Mouse (Mus musculus): ENCODE measurements around the gene Abt1. TPM values are rescaled to one million over a fixed set of nuclear protein-coding genes. Genes with fewer than 3 reads are reported as not detected.
A peak's percentile ranks its signal among the peaks of the same experiment; 100 is the strongest.

The Abt1 gene
- polyA plus RNA-seq, 1 experiment from 2014 or later = 9.9 TPM

GRCm38 (mm10) chr13:23428166-23428993 lies 4.7 kb upstream of the Abt1 start:
- 59% methylated on average over 16 of the region's 16 CpGs for WGBS
- no peak for ATAC-seq (ENCODE audit: low FRiP score)

GRCm38 (mm10) chr13:23427401-23427910 lies 3.8 kb upstream of the Abt1 start:
- Histone ChIP-seq H3K4me2 (no peak overlapping the region), H3K4me3 (no peak overlapping the region), H3K27ac (no peak overlapping the region), H3K9me3 (no peaks in the 10 kb centered on the region), H3K36me3 (no peaks in the 10 kb centered on the region), H3K4me1 (replicated peaks) (peaks cover 36% of the 10 kb centered on the region), H3K27me3 (no peaks in the 10 kb centered on the region), H3K9ac (no peak overlapping the region)
- 66% methylated on average over 10 of the region's 10 CpGs for WGBS
- ATAC-seq (ENCODE audit: low FRiP score) = no peak

More at GRCm38 (mm10) chr13:23428166-23428993, 4.7 kb upstream of the Abt1 start:
- Histone ChIP-seq H3K4me2 (no peak overlapping the region), H3K27me3 (no peaks in the 10 kb centered on the region), H3K27ac (no peak overlapping the region), H3K4me3 (no peak overlapping the region), H3K4me1 (replicated peaks) (peaks cover 31% of the 10 kb centered on the region), H3K9ac (no peak overlapping the region), H3K9me3 (no peaks in the 10 kb centered on the region), H3K36me3 (no peaks in the 10 kb centered on the region)

GRCm38 (mm10) chr13:23426922-23427321 lies 3.3 kb upstream of the Abt1 start:
- no peak overlapping the region for H3K9ac ChIP-seq
- no peak overlapping the region for H3K4me3 ChIP-seq
- H3K4me2 ChIP-seq = no peak overlapping the region
- H3K9me3 ChIP-seq = no peaks in the 10 kb centered on the region
- H3K27ac ChIP-seq = no peak overlapping the region
- ATAC-seq (ENCODE audit: low FRiP score) = no peak
- 19% methylated on average over 14 of the region's 14 CpGs for WGBS
- peaks cover 42% of the 10 kb centered on the region for H3K4me1 ChIP-seq (replicated peaks)
- H3K36me3 ChIP-seq = peaks cover 4% of the 10 kb centered on the region
- no peaks in the 10 kb centered on the region for H3K27me3 ChIP-seq

- no peaks in the 10 kb centered on the region for H3K9me3 ChIP-seq
- no peak overlapping the region for H3K4me3 ChIP-seq
- H3K4me1 ChIP-seq (replicated peaks) = peaks cover 41% of the 10 kb centered on the region
- H3K27me3 ChIP-seq = no peaks in the 10 kb centered on the region
- no peak for ATAC-seq (ENCODE audit: low FRiP score)
- WGBS = 7% methylated on average over 8 of the region's 8 CpGs
- H3K36me3 ChIP-seq = peaks cover 10% of the 10 kb centered on the region
- H3K9ac ChIP-seq = no peak overlapping the region
- H3K27ac ChIP-seq = no peak overlapping the region
- H3K4me2 ChIP-seq = no peak overlapping the region
Observed at GRCm38 (mm10) chr13:23426335-23426734, 2.7 kb upstream of the Abt1 start.

- Histone ChIP-seq H3K27me3 (no peaks in the 10 kb centered on the region), H3K4me1 (replicated peaks) (peaks cover 41% of the 10 kb centered on the region), H3K36me3 (peaks cover 18% of the 10 kb centered on the region), H3K9me3 (no peaks in the 10 kb centered on the region), H3K4me3 (no peak overlapping the region), H3K9ac (no peak overlapping the region), H3K4me2 (no peak overlapping the region), H3K27ac (no peak overlapping the region)
- no peak for ATAC-seq (ENCODE audit: low FRiP score)
- 2% methylated on average over 9 of the region's 9 CpGs for WGBS
Observed at GRCm38 (mm10) chr13:23425505-23425904, 1.8 kb upstream of the Abt1 start.

- H3K9me3 ChIP-seq = no peaks in the 10 kb centered on the region
- no peak overlapping the region for H3K27ac ChIP-seq
- 3% methylated on average over 25 of the region's 25 CpGs for WGBS
- peak overlapping the region; percentile 35 for H3K4me3 ChIP-seq
- peaks cover 35% of the 10 kb centered on the region for H3K4me1 ChIP-seq (replicated peaks)
- peak; percentile 80 for ATAC-seq (ENCODE audit: low FRiP score)
- H3K27me3 ChIP-seq = no peaks in the 10 kb centered on the region
- H3K4me2 ChIP-seq = peak overlapping the region; percentile 92
- peak overlapping the region; percentile 58; the same call in 1 of the 2 replicates for H3K9ac ChIP-seq
- H3K36me3 ChIP-seq = peaks cover 26% of the 10 kb centered on the region
Observed at GRCm38 (mm10) chr13:23424494-23425325, 1.0 kb upstream of the Abt1 start.

GRCm38 (mm10) chr13:23424052-23424380 lies 350 bp upstream of the Abt1 start:
- peak; percentile 70 for ATAC-seq (ENCODE audit: low FRiP score)
- under 1% methylated on average over 7 of the region's 7 CpGs for WGBS
- H3K9ac ChIP-seq = peak overlapping the region; percentile 83; the same call in 1 of the 2 replicates

GRCm38 (mm10) chr13:23422351-23422750 lies 1.3 kb downstream of the Abt1 start:
- no peaks in the 10 kb centered on the region for H3K27me3 ChIP-seq
- no peaks in the 10 kb centered on the region for H3K9me3 ChIP-seq
- peaks cover 24% of the 10 kb centered on the region for H3K4me1 ChIP-seq (replicated peaks)
- 95% methylated on average over 16 of the region's 16 CpGs for WGBS
- no peak overlapping the region; the same call in 1 of the 2 replicates for H3K4me3 ChIP-seq
- no peak overlapping the region for H3K9ac ChIP-seq
- peaks cover 36% of the 10 kb centered on the region for H3K36me3 ChIP-seq
- no peak overlapping the region for H3K27ac ChIP-seq
- peak overlapping the region; percentile 92 for H3K4me2 ChIP-seq
- no peak for ATAC-seq (ENCODE audit: low FRiP score)

More at GRCm38 (mm10) chr13:23424052-23424380, 350 bp upstream of the Abt1 start:
- H3K4me1 ChIP-seq (replicated peaks) = peaks cover 28% of the 10 kb centered on the region
- H3K36me3 ChIP-seq = peaks cover 31% of the 10 kb centered on the region
- H3K9me3 ChIP-seq = no peaks in the 10 kb centered on the region
- H3K4me3 ChIP-seq = peak overlapping the region; percentile 79
- H3K27me3 ChIP-seq = no peaks in the 10 kb centered on the region
- peak overlapping the region; percentile 73 for H3K27ac ChIP-seq
- peak overlapping the region; percentile 92 for H3K4me2 ChIP-seq

- Histone ChIP-seq H3K36me3 (no peaks in the 10 kb centered on the region), H3K27me3 (peaks cover 48% of the 10 kb centered on the region), H3K4me2 (peak overlapping the region; percentile 56), H3K9me3 (no peaks in the 10 kb centered on the region), H3K4me1 (replicated peaks) (peaks cover 15% of the 10 kb centered on the region), H3K9ac (peak overlapping the region; percentile 40; the same call in 1 of the 2 replicates), H3K27ac (no peak overlapping the region), H3K4me3 (peak overlapping the region; percentile 39)
- WGBS = 2% methylated on average over 28 of the region's 28 CpGs
- ATAC-seq (ENCODE audit: low FRiP score) = peak; percentile 63; the same call in 1 of the 2 replicates
Observed at GRCm38 (mm10) chr13:23412630-23413521, 10.8 kb downstream of the Abt1 start.

GRCm38 (mm10) chr13:23412211-23412629 lies 11.4 kb downstream of the Abt1 start:
- ATAC-seq (ENCODE audit: low FRiP score) = peak; percentile 13; the same call in 1 of the 2 replicates
- Histone ChIP-seq H3K9ac (peak overlapping the region; percentile 40; the same call in 1 of the 2 replicates), H3K4me2 (peak overlapping the region; percentile 56), H3K4me3 (peak overlapping the region; percentile 39), H3K9me3 (no peaks in the 10 kb centered on the region), H3K4me1 (replicated peaks) (peaks cover 15% of the 10 kb centered on the region), H3K27me3 (peaks cover 49% of the 10 kb centered on the region), H3K36me3 (no peaks in the 10 kb centered on the region), H3K27ac (no peak overlapping the region)
- WGBS = under 1% methylated on average over 20 of the region's 20 CpGs

Data from hindbrain, embryonic 13.5 days (tissue).